Mouse (Mus musculus): Measurements from ENCODE around the gene Gsdma3.
A peak's percentile ranks its signal among the peaks of the same experiment; 100 is the strongest.

The Gsdma3 gene

DNA sequence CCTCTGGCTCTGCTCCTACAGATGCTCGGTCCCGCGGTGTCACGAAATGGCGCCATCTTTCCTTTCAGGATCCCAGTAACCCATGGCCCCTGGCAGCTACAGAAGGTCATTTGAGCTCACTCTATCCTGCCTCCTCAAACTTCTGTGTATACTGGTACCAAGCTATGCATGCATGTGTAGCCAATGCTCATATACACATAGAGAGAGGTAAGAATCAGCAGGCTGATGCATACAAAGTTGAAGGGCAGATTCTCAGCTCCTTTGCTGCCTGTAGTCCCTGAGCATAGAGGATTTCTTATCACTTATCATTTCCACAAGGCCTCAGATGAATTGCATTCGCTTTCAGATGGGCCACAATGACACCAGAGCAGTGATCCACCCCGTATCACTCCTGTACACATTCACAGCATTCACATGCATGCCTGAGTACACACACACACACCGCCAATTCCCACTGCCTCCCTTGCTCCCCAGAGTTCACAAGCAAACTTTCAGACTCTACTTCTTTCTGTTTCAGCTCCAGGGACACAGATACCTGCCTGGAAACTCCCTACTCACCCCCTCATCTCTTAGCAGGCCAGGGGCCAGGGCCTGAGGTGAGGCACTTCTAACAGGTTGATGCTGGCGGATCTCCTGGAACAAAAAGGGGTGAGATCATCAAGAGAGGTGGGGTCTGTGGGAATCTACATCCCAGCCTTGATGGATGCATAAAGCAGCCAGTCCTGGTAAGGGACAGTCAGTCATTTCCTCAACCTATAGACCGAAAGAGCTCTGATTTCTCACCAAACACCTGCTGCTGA lies at the start of gene Gsdma3, which contains the start of gene Gm12355:
Gene Gsdma3, plus strand, starts transcription at position 750 of the 800 bp plus-strand sequence.
Gene Gm12355, minus strand, starts transcription at position 51 of the 800 bp plus-strand sequence.
- no peak for DNase-seq (ENCODE audit: low spot score in 2 of 2)

- peak in 1 of 2 experiments; percentile 65 for DNase-seq (ENCODE audit: low spot score in 2 of 2)
These were observed 48.4 kb upstream of the Gsdma3 start for GRCm38 (mm10) chr11:98577776-98578175.

DNA sequence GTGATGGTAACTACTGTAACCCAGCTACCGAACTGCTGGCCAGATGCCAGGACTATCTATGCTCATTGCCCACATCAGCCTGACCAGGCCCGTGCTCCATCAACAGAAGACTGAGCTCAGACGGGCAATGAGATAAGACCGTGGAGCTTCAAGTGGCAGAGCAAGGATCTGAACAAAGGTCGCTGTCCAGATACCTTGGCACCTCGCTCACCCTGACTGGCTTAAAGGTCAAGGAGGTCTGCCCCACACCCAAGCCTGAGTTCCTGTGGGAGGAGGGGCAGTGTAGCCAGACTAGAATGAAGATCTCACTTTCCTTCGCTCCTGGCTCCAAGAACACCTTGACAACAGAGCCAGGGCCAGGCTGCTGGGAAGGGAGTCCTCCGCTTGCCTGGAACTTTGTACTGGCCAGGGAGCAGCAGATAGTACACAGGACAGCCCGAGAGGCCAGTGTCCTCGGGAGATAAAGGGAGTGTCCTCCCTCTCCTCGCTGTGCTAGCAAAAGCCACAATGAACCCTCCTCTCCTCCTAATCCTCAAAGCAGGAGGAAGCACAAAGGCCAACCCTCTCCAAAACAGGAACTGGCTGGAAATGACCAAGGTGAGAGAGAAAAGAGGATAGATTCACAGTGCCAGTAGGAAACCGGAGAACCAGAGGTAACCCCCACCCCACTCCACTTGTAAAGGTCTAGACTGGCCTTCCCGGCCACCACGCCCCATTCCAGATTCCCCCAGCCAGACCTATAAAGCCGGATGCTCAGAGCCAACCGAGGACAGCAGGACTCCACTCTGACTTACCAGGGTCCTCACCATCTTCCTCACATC lies 45.6 kb upstream of the Gsdma3 start:
- no peak for DNase-seq (ENCODE audit: low spot score in 2 of 2)

- DNase-seq (ENCODE audit: low spot score in 2 of 2): no peak
These were observed 44.7 kb upstream of the Gsdma3 start for GRCm38 (mm10) chr11:98581286-98582029.

DNA sequence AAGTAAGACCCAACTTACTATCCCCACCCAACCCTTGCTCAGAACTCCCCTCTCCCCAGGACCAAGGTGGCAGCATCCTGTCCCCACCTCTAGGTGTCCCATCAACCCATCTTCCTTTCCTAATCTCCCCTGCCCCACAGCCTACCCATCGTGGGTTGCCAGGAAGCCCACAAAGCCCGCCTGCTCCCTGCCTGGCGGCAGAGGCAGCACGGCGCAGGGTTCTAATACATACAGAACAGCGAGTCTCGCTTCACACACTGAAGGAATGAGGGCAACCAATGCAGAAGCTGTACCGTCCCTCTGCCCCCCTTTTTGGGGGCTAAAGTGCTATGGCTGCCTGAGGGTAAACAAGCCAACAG lies 44.2 kb upstream of the Gsdma3 start:
- DNase-seq (ENCODE audit: low spot score in 2 of 2): no peak

GRCm38 (mm10) chr11:98582551-98583264 lies 43.5 kb upstream of the Gsdma3 start:
- no peak for DNase-seq (ENCODE audit: low spot score in 2 of 2)

DNA sequence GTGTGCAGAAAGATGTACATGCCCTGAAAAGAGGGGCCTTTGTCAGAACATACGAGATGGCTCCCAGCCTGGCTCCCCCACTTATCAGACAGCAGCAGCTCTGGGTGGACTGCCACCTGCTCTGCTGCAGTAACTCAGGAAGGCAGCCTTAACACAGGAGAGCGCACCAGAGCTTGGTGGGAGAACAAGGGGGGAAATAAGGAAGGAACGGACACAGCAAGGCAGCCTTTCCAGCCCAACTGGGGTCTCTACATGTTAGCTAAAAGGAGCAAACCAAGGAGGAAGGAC lies 43.0 kb upstream of the Gsdma3 start:
- no peak for DNase-seq (ENCODE audit: low spot score in 2 of 2)

DNA sequence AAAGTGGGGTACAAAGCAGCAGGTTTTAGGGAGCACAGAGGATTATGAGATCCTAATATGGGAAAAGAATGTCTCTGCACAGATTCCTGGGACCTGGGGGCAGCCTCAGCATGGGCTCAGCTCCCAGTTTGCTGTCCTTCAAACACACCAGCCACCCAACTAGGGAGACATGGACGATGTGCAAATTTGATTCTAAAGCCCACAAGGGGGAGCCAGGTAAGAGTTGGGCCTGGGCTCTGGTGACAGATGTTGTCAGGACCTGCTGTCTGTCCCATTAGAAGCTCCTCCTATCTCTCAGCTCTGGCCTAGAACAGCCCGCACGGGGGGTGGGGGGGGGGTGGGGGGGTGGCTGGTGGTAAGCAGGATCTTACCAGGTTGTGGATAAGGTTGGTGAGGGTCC lies 42.6 kb upstream of the Gsdma3 start:
- DNase-seq (ENCODE audit: low spot score in 2 of 2): no peak

DNA sequence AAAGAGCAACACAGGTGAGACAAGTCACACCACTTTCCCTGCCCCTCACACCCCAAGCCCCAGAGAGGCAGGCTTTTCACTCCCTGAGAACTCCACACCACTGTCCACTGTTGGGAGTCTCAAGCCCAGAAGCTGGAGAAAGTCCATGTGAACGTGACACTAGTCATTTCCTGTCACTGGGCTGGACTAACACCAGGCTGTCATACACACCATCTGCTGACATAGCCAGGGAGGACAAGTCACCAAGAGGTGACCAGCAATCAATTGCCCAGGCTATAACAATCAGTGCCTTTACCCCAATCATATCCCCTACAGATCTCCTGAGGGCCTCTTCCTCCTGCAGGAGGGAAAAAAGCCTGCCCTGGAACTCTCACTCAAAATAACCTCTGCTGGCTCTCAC lies 42.0 kb upstream of the Gsdma3 start:
- DNase-seq (ENCODE audit: low spot score in 2 of 2): no peak

DNA sequence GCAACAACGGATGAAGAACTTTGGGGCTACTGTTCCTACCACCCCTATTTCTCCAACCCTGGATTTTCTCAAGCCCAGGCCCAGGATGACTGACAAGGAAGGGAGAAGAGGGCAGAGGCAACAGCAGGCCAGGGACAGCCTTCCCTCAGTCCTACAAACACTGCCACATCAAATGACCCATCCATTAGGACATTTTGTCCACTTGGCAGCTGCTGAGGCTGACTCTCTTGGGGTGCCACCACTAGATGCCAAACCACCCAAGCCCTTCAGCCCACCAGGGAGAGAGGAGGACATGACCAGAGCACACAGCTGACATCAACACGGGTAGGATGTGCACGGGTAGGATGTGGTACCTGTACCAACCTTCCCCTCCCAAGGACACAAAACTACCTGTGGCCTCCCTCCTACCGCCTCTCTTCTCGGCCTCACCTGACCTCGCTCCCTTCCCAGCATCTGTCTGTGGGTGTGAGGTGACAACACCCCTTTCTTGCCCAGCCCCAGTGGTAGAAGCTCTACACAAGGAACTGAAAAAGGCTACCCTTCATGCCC lies 41.5 kb upstream of the Gsdma3 start:
- peak in 1 of 2 experiments; percentile 41 for DNase-seq (ENCODE audit: low spot score in 2 of 2)

GRCm38 (mm10) chr11:98586087-98586891 lies 39.9 kb upstream of the Gsdma3 start:
- DNase-seq (ENCODE audit: low spot score in 2 of 2): peak in 1 of 2 experiments; percentile 38

DNA sequence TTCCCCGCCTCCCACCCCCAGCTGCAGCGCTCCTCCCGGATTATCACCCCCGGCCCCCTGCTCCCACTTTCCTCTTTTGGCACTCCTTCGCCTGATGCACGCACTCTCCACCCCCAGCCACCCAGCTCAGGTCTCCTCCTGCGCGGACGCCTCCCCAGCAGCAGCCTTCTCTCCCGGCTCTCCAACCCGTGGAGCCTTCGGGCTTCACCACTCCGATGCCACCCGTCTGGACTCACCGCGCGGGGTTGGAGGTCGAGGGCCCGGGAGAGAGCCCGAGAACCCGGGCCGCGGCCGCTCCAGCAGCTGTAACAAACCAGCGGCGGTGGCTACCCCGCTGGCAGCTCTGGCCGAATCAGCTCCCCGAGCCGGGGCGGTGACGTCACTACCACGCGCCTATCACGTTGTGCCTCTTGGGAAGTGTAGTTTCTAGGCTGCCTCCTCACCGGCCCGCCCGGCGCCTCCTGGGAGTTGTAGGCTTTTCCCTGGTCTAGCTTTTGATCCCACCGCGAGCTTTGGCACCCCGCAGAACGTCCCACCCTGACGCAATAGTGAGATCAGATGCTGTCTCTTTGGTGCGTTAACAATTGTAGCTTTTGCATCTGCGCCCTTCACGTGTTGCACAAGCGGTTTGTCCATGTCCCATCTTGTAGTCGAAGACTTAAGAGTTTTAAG lies 39.1 kb upstream of the Gsdma3 start, which contains the start of gene Ormdl3:
Gene Ormdl3, minus strand, starts transcription at position 477 of the 672 bp plus-strand sequence.
- DNase-seq (ENCODE audit: low spot score in 2 of 2): peak; percentile 95 to 99

GRCm38 (mm10) chr11:98587684-98588546 lies 38.2 kb upstream of the Gsdma3 start:
- DNase-seq (ENCODE audit: low spot score in 2 of 2): peak; percentile 79 to 88

- DNase-seq (ENCODE audit: low spot score in 2 of 2): no peak
These were observed 37.3 kb upstream of the Gsdma3 start for GRCm38 (mm10) chr11:98588833-98589281.

GRCm38 (mm10) chr11:98589306-98589705 lies 36.9 kb upstream of the Gsdma3 start:
- DNase-seq (ENCODE audit: low spot score in 2 of 2): no peak

DNA sequence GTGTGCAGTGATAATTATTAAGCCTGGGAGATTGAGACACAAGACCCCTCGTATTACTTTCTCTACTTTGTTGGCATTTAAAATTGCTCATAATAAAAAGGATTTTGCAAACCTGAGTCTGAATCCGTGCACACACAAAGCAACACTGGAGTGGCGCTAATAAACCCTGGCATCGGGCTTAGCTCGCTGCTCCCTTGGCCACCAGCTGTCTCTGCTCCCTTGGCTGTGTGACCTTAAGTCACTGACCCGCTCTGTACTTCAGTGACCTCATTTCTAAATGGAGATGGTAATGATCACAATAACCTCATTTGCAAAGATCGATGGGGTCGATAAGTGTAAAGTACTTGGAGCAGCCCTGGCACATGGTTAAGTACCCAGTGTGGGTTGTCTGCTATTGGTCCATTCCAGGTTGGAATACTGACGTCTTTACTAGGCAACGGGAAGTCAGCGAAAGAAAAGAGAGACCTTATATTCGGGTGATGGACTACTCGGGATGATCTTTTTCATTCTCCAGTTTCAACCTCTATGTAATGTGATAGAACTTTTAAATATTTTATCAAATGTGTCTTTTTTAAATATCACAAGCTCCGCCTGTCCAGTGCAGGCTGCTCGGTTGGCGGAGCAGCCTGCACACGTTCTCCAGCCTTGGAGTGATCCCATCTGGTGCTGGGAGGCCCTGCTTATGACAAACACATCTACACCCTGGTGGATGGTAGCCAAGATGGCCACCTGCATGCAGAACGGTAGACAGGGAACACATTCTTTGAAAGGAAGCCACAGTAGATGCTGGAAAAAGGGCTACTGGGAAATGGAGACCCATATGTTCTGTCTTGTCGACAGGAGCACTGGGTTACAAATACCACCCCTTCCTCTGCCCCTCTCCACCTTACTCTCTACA lies 35.4 kb upstream of the Gsdma3 start:
- no peak for DNase-seq (ENCODE audit: low spot score in 2 of 2)

GRCm38 (mm10) chr11:98595021-98595420 lies 31.1 kb upstream of the Gsdma3 start:
- DNase-seq (ENCODE audit: low spot score in 2 of 2): no peak

DNA sequence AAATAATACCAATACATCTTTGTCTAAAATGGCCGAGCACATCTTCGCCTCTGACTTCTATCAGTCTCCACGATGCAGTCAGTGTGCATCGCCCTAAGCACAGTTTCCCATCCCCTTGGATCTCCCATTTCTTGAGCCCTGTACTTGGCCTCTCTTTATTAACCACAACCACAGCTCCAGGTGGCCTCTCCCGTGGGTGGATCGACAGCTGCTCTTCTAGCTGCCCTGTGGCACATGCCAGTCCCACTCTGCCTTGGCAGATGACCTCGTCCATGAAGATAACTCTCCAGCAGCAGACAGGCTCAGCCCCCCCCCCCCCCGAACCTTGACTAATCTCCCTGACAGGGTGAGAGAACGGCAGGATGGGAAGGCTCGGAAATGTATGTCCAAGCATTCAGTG lies 30.7 kb upstream of the Gsdma3 start:
- DNase-seq (ENCODE audit: low spot score in 2 of 2): no peak
